Mouse (Mus musculus) heart, adult 2 months (tissue): ENCODE measurements around the gene Tmem116.

Source experiments
- CTCF ChIP-seq: fragments of 200-600 bp; IDR thresholded peaks from 2 replicates; pipeline ENCODE4 v1.8.1; 2022; ENCODE audit warnings: antibody characterized with exemption, mild to moderate bottlenecking, moderate library complexity
- POLR2A ChIP-seq: fragments of 200-500 bp; IDR thresholded peaks from 2 replicates; pipeline ENCODE4 v1.6.1; 2011; ENCODE audit warnings: mild to moderate bottlenecking, low read depth, low read length, control low read depth; ENCODE audit not compliant: insufficient read depth

DNA sequence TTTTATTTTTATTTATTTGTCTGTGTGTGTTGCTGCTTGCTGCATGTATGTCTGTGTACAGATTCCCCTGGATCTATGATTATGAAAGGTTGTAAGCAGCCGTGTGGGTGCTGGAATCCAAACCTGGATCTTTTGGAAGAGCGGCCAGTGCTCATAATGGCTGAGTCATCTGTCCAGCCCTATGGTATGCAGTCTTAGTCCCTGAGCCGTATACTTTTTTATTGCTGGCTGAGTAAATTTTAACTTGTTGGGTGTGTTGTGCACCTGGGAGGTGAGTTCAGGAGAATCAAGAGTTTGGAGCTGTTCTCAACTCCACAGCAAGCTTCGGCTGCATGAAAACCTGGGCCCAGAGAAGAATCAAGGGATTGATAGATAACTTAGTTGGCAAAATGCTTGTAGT lies 40.7 kb upstream of the Tmem116 start:
- no peak for TF ChIP-seq POLR2A
- TF ChIP-seq CTCF, result no peak
